Mouse (Mus musculus) thymus, postnatal 10 days (tissue): ENCODE measurements around the gene Zic1.

Experiments used
- DNase-seq, 2 experiments: peaks; one replicate each; pipeline ENCODE4 v3.0.0; 2021; ENCODE audit warnings: low spot score in 2 of 2

Zic1 gene

GRCm38 (mm10) chr9:91384693-91385560 is 19.3 kb upstream of the Zic1 start:
- DNase-seq, result no peak

DNA sequence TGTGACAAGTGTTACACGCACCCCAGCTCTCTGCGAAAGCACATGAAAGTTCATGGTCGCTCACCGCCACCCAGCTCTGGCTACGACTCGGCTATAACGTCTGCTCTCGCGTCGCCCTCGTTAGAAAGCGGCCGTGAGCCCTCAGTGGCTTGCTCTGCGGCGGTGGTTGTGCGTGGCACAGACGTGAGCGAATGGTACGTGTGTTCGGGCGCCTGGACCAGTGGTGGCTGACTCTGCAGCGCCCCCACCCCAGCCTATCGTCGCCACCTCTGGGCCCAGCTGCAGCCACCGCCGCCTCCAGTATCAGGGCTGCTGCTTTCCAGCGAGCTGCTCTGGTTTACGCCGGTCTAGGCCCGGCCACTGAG is 18.5 kb upstream of the Zic1 start:
- DNase-seq, result no peak

DNA sequence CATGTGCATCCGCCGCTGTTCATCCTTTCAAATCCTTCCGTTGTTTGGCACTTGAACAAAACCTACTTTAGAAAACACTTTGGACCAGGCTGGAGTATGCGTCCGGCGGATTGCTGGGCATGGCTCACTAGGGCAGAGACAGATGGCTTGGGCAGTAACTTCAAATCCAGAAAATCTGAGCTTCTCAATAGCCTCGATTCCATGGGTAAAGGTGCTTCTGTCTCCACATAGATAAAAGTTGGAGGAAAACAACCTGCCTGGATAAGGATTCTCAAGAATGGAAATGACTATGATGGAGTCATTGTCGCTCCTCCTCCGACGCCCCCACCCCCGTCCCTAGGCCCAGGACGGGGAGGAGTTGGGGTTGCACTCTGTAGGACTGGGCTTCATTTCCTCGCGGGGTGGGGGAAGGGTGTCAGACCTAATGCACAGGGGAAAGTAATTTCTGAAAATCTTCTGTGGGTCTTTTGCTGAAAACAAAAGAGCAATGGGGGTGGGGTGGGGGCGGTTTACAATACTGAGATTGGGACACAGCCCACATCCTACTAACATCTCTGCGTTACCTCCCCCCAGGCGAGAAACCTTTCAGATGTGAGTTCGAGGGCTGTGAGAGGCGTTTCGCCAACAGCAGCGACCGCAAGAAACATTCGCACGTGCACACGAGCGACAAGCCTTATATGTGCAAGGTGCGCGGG is 18.0 kb upstream of the Zic1 start:
- DNase-seq, result no peak

DNA sequence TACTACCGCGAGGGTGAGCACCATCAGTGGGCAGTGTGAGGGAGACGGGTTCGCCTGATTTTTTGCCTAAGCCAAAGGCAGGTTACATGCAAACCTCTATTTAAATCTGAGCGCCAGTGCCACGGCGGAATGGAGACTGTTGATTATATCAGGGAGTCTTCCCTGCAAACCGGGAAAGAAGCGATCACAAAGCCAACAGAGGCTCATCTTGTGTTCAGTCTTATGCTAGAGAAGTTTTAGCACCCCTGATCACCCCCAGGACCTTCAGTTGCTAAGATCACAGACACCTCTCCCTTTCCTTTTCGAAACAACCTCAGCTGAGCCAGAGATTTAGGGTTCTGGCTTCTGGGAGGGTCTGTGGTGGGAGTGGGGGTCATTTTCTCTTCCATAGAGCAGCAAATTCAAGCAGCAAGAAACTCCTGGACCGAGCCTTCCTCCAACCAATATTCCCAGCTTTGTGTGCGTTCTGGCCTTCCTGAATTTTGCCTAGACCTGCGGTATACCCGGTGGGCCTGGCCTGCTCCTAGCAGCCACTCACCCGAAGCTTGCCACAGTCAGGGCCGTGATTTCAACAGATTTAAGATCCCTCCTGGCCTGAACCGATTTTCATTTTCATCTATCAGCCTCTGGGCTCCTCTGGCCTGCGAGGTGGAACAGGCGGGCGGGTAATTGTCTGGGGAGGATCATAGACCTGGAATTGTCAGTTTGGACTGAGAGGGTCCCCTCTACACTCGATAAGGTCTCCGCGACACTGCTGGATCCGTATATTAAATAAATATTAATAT is 17.1 kb upstream of the Zic1 start:
- DNase-seq, result no peak

DNA sequence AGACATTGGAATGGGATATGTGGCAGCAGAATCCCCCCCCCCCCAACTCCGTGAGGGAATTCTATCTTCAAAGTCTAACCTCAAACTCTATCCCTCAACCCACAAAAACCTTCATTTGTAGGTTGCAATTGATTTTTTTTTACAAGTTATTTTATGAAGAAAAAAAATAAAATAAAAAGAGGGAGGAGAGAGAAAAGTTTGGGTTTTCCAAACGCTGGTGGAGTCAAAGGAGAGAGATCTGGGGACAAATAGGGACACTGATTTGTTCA is 16.4 kb upstream of the Zic1 start:
- no peak for DNase-seq

- no peak for DNase-seq
Measured at GRCm38 (mm10) chr9:91381284-91382110, 15.9 kb upstream of the Zic1 start.

GRCm38 (mm10) chr9:91380458-91380914 is 14.9 kb upstream of the Zic1 start:
- no peak for DNase-seq

DNA sequence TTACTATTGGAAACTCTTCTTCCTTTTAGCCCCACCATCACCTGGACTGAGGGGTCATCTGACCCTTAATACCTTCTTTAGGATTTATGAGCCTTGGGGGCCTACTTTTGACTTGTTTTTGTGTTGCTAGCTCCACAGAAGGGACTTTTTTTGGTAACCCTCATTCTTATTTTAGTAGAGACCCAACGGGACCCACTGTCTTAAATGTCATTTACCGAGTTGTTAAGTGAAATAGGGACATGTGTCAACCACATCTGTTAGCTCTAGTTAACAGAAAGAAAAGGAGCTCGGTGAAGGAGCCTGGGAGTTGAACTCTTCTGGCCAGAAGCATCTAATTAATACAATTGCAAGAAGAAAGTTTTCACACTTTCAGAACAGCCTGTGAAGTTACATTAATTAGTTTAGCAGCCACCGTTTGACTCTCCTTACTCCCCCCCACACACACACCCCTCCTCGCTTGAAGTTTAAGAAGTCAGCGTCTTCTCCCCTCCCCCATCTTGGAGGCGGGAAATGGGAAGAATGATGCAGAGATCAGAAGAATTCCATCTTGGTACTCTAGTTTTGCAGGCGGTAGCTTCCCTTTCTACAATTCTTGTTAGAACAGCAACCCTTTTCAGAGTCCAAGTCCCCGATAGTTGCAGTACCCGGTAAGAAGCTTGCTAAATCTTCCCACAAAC is 14.3 kb upstream of the Zic1 start:
- no peak for DNase-seq

- DNase-seq, result no peak
Measured at GRCm38 (mm10) chr9:91379300-91379635, 13.7 kb upstream of the Zic1 start.

DNA sequence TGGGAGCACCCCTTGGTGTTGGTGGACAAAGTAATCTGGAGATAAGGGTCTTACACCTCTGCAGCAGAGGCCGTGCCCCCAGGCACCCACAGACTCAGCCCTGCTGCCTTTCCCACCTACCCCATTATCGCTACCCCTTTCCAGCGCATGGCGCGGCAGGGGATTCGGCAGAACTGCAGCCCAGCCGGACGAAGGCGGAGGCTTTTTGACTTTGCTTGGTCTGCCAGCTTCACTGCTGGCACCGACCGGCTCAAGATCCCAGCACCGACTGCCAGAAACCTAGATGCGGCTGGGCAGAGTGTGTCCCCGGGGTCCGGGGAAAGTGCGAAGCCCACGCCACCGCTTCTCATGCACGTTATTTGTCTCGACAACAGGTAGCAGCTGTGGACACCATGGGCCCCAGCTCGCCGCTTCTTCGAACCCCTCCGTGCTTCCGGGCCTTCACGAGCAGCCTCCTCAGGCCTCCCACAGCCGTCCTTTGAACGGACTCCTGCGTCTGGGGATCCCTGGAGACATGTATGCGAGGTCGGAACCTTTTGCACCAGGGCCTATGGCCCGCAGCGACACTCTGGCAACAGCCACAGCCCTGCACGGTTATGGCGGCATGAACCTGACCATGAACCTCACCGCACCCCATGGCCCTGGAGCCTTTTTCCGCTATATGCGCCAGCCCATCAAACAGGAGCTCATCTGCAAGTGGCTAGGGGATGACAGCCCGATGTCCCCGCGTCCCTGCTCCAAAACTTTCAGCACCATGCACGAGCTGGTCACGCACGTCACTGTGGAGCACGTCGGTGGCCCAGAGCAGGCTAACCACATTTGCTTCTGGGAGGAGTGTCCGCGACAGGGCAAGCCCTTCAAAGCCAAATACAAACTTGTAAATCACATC is 13.0 kb upstream of the Zic1 start:
- DNase-seq, result no peak

GRCm38 (mm10) chr9:91377873-91378150 is 12.2 kb upstream of the Zic1 start:
- no peak for DNase-seq

DNA sequence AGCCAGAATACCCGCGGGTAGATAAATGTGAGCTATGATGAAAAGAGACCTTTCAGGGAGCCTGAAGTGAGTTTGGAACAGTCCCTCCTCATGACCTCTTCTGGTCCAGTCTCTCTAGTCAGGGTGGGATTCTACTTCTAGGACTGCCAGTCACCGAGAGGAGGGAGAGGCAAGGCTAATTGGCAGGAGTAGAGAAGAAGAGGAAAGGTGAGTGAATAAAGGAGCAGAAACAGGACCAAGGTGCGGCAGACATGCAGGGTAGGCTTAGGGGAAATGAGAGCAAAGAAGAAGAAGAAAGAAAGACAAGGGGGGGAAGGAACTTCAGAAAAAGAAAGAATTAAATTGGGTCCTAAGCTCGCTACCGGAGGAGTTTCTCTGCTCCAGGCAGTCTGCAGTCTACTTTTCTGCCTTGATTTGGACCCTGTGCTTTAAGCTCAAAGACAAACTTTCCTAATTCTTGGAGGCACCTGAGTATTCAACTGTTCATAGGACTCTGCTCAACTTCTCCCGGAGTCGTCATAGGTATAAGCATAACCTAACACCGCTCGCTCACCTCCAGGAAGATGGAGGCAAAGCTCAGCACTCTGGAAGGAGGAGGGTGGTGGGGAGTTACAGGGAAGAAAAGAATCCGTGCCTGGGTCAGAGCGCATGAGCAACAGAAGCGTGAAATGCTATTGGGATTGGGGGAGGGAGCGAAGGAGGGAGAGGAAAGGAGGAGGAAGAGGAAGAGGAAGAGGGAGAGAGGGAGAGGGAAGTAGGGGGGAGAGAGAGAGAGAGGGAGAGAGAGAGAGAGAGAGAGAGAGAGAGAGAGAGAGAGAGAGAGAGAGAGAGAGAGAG is 11.6 kb upstream of the Zic1 start:
- no peak for DNase-seq

GRCm38 (mm10) chr9:91374665-91375064 is 9.1 kb upstream of the Zic1 start:
- DNase-seq, result no peak

DNA sequence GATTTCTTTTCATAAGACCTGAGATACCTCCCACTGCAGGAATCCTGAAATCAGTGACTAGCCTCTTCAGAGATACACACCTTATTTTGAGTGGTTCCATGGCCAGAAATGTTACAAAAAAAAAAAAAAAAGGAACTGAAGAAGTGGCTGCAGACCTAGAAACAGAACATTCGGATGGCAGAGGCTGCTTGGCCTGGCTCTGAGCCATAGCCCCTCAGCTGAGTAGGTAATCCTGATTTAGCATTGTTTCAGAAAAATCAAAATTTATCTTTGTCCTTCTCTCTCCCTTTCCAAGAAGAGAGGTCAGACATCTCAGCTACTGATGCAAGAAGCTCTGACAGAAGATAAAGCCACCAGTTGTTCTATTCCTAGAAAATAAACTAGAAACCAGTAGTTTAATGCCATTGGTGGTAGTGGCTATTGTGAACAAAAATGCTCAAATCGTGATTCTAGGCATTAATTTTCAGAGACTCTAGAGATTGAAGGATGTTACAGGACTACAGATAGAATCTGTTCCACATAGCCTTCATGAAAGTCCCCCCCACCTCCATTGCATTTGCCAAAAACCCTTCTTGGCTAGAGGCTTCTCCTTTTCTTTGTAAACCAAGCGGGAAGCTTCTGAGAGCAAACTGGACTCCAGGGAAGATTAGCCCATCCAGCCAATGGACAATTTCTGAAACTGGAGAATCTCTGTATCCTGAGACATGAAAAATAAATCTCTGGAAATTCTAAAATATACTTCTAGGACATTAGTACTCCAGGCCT is 8.4 kb upstream of the Zic1 start:
- DNase-seq, result no peak

- DNase-seq, result no peak
Measured at GRCm38 (mm10) chr9:91371608-91372007, 6.0 kb upstream of the Zic1 start.

DNA sequence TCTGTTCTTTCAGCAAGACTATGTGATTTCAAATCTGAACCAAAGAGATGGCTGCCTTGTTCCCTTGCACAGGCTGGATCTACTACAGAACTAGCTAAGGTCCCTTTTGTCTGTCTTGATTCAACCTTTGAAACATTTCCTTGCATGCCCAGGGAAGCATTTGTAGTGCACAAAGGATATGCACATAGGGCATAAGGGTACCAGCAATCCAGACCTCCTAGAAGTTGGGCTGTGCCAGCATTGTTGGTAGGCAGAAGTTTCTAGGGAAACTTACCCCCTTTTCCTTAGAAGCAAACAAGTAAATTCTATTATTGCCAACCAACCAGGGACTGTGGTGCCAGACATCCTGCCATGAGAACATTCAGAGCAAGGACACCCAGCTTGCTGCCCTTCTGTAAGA is 5.4 kb upstream of the Zic1 start:
- DNase-seq, result no peak

DNA sequence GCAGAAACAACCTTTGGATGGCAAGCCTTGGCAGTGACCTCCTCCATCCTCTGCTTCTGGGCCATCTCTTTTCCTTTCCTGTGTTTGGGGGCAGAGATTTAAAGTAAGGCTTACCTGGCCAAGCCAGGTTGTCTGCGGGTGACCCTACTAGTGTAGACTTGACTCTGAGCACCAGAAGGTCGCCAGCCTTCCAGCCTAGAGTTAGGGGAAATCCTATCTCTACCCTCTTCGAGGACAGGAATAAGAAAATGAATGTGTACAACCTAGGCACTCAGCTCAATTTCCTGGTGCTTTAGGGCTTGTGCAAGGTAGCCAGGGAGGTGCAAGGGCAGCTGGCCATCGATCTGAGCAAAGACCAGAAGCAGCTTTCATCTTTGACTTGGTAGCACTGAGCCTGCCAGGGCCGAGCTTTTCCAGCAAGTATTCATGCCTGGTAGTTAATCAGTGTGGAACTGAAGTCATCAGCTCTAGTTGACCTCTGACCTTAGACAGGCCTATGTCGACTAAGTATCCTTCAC is 4.6 kb upstream of the Zic1 start:
- DNase-seq, result no peak

DNA sequence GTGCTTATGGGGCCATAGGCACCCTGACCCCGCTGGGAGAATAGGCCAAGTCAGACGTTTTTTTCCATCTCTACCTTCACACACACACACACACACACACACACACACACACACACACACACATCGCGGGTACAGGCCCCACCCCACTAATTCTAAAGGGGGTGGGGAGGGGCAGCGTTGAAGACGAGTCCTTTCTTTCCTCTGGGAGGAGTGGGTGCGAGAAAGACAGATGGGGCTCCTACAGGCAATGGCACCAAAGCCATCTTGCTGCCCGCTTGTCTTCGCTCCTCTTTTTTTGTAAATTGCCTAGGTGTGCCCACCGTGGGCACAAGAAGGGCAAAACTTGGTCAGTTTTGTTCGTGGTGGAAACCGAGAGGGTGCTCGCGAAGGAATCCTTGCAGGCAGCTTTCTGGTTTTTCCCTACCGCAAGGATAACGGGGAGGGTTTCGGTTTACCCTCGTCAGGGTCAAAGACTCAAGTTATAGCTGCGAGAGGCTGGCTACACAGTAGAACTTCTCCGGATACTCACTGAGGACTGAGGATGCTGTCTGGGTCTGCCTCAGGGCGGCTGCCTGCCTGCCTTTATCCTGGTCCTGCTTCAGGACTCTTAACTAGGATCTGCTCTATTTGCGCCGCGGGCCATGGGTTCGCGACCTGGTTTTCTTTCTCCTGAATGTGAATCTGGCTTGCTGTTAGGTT is 3.8 kb upstream of the Zic1 start:
- DNase-seq, result no peak
